Mouse (Mus musculus): Measurements from ENCODE around the gene Slc37a4. TPM values are rescaled to one million over a fixed set of nuclear protein-coding genes. Genes with fewer than 3 reads are reported as not detected.
"Not testable (repeated sequence)": the region's sequence is repeated elsewhere in the genome, so short reads cannot be mapped to it uniquely, and the experiment has no call there.

Slc37a4 gene
- polyA plus RNA-seq, 1 experiment from 2014 or later = 31.4 TPM

DNA sequence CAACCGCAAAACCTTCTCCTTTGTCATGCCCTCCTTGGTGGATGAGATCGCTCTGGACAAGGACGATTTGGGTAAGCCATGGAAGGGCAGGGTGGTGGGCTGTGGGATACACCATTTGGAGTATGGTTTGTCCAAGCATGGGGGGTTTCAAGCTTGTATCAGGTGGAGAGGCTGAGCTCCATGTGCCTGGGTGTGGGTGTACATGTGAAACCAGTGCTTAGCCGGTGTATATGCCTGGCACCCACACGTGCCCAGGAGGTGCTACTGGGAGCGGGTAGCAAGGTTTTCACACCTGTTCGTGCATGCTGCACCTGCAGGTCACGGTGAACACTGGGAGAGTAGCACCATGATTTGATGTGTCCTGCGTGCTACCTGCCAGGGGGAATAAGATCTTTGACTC, 1.9 kb downstream of the Slc37a4 start:
- H3K4me2 ChIP-seq = peak overlapping the region; percentile 86
- H3K4me1 ChIP-seq = peaks cover 48% of the 10 kb centered on the region
- H3K9ac ChIP-seq = peak overlapping the region; percentile 94

DNA sequence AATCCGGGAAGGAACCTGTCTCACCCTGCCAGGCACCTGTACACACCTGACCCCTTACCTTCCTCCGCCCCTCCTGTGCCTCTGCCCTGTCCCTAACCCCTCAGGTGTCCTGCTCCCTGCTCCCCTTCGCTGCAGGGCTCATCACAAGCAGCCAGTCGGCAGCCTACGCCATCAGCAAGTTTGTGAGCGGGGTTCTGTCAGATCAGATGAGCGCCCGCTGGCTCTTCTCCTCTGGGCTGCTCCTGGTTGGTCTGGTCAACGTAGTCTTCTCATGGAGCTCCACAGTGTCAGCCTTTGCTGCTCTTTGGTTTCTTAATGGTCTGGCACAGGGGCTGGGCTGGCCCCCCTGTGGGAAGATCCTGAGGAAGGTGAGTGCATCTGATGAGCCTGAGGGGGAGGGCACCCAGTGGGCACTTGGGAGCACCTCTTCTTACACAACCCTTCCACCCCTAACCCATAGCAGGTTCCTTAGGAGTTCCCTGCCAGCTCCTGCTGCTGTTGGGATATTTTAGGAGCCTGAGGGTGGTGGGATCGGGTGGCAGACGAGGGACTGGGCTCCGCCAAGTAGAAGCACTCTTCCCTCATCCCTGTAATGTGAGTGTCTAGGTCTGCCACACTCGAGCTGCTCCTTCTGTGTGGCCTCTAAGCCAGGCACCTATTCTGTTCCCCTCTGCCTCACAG, 2.6 kb downstream of the Slc37a4 start:
- ATAC-seq (ENCODE audit: extremely low read depth, insufficient number of reproducible peaks, low FRiP score, low TSS enrichment) = no peak
- H3K9me3 ChIP-seq = no peaks in the 10 kb centered on the region
- WGBS = 77% methylated on average over 13 of the region's 13 CpGs
- peak overlapping the region; percentile 24; the same call in 1 of the 2 replicates for H3K9ac ChIP-seq
- no peak overlapping the region for H3K4me3 ChIP-seq
- no peak overlapping the region for H3K27ac ChIP-seq (replicated peaks)
- no peak overlapping the region for H3K4me2 ChIP-seq
- H3K4me1 ChIP-seq = peaks cover 48% of the 10 kb centered on the region
- no peaks in the 10 kb centered on the region for H3K27me3 ChIP-seq (replicated peaks)
- peaks cover 58% of the 10 kb centered on the region for H3K36me3 ChIP-seq

More for the DNA sequence above, 1.9 kb downstream of the Slc37a4 start:
- H3K27me3 ChIP-seq (replicated peaks) = no peaks in the 10 kb centered on the region
- WGBS = 78% methylated on average over 9 of the region's 9 CpGs
- H3K36me3 ChIP-seq = peaks cover 51% of the 10 kb centered on the region
- peak overlapping the region; percentile 91; the same call in 1 of the 2 replicates for H3K27ac ChIP-seq (replicated peaks)
- no peaks in the 10 kb centered on the region for H3K9me3 ChIP-seq
- peak overlapping the region; percentile 80 for H3K4me3 ChIP-seq
- no peak for ATAC-seq (ENCODE audit: extremely low read depth, insufficient number of reproducible peaks, low FRiP score, low TSS enrichment)

DNA sequence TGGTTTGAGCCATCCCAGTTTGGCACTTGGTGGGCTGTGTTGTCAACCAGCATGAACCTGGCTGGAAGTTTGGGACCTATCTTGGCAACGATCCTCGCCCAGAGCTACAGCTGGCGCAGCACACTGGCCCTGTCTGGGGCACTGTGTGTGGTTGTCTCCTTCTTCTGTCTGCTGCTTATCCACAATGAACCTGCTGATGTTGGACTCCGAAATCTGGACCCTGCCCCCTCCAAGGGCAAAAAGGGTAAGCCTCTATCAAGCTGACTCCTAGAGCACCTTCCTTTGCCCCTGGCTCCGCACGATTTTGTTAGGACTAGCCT, 3.1 kb downstream of the Slc37a4 start:
- Histone ChIP-seq H3K27ac (replicated peaks) (no peak overlapping the region), H3K4me1 (peaks cover 48% of the 10 kb centered on the region), H3K9ac (no peak overlapping the region), H3K9me3 (no peaks in the 10 kb centered on the region), H3K27me3 (replicated peaks) (no peaks in the 10 kb centered on the region), H3K4me3 (no peak overlapping the region), H3K4me2 (no peak overlapping the region), H3K36me3 (peaks cover 63% of the 10 kb centered on the region)
- ATAC-seq (ENCODE audit: extremely low read depth, insufficient number of reproducible peaks, low FRiP score, low TSS enrichment) = no peak
- 89% methylated on average over 6 of the region's 6 CpGs for WGBS

DNA sequence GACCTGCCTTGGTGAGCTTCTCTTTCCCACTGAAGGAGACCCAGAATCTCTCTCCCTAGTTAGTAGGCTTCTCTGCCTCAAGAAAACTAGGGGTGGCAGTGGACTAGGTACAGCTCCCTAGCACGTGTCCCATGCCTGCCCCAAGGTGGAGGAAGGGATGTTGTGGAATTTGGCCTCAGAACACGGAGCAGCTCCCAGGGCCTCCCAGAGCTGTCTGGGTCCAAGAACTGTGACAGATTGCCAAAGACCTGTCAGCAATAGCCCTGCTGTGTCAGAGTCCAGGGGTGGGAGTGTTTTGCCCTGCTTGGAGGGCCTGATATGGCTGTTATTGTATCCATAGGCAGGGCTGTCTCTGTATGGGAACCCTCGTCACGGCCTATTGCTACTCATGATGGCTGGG, 4.4 kb downstream of the Slc37a4 start:
- Histone ChIP-seq H3K9me3 (no peaks in the 10 kb centered on the region), H3K27ac (replicated peaks) (peak overlapping the region; percentile 45), H3K9ac (peak overlapping the region; percentile 58; the same call in 1 of the 2 replicates), H3K4me1 (peaks cover 54% of the 10 kb centered on the region), H3K27me3 (replicated peaks) (no peaks in the 10 kb centered on the region), H3K36me3 (peaks cover 74% of the 10 kb centered on the region), H3K4me3 (no peak overlapping the region), H3K4me2 (no peak overlapping the region)
- 52% methylated on average over 4 of the region's 4 CpGs for WGBS
- ATAC-seq (ENCODE audit: extremely low read depth, insufficient number of reproducible peaks, low FRiP score, low TSS enrichment) = no peak

DNA sequence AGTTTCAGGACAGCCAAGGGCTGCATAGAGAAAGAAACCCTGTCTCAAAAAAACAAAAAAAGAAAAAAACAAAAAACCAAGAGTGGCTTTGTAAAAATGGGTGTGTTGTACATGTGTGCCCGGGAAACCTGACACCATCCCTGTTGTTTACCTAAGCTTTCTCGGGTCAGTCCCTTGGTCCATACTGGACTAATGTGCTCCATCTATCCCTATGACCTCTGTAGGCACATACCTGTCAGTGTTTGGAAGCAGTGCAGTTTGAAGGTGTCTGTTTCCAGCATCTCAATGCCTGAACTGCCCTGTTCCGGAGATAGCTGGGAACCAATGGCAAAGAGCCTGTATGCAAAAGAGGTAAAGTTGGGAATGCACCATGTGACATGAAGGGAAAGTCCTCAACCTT, 8.4 kb downstream of the Slc37a4 start:
- no peak overlapping the region for H3K9ac ChIP-seq
- H3K27me3 ChIP-seq (replicated peaks) = no peaks in the 10 kb centered on the region
- no peak overlapping the region for H3K27ac ChIP-seq (replicated peaks)
- peaks cover 49% of the 10 kb centered on the region for H3K4me1 ChIP-seq
- H3K9me3 ChIP-seq = no peaks in the 10 kb centered on the region
- no peak overlapping the region for H3K4me3 ChIP-seq
- 85% methylated on average over 3 of the region's 3 CpGs for WGBS
- H3K36me3 ChIP-seq = peaks cover 73% of the 10 kb centered on the region
- H3K4me2 ChIP-seq = no peak overlapping the region
- ATAC-seq (ENCODE audit: extremely low read depth, insufficient number of reproducible peaks, low FRiP score, low TSS enrichment) = no peak

DNA sequence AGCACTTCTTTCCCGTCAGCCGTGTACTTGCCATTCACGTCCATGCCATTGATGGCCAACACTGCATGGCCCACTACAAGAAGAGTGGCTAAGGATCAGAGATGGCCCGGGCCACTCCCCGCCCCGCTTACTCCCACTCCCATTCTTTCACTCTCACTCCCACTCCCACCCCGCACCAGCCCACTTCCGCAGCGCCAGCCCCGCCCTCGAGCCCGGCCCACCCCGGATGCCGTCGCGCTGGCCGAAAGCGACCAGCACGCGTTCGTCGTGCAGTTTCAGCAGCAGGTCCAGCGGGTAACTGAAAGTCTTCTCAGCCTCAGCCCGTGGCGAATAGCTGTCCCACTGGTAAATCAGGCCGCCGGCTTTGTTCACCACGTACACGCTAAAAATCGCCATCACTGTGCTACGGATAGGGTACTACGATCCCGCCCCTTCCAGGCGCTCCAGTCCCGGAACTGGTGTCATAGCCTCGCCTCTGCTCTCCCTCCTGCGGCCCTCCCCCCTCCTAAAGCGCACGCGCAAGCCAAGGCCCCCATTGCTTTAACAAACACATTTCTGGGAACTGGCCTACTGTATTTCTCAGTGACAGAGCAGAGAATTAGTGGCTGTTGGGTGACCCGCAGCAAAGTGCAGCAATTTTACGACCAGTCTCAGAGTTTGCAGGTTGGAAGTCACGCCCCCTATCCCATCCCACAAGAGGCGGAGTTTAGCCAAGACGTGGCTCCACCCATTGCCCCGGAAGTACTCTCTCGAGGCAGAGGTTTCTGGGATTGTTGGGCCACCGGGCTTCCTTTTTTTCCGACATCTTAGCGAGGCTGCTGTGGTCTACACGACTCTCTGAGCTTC, 10.5 kb downstream of the Slc37a4 start, which contains the start of the genes Rps25 and Trappc4:
Gene Rps25, plus strand, starts transcription at position 234 of the 846 bp plus-strand sequence.
Gene Trappc4, minus strand, starts transcription at position 695 of the 846 bp plus-strand sequence.
- H3K27me3 ChIP-seq (replicated peaks) = no peaks in the 10 kb centered on the region
- H3K4me3 ChIP-seq = peak within 1 kb of the TSS; percentile 94
- peak; percentile 93 for ATAC-seq (ENCODE audit: extremely low read depth, insufficient number of reproducible peaks, low FRiP score, low TSS enrichment)
- H3K9me3 ChIP-seq = no peaks in the 10 kb centered on the region
- under 1% methylated on average over 51 of the region's 51 CpGs for WGBS
- peak within 1 kb of the TSS; percentile 90 for H3K27ac ChIP-seq (replicated peaks)
- H3K4me1 ChIP-seq = peaks cover 30% of the 10 kb centered on the region
- peak within 1 kb of the TSS; percentile 95 for H3K9ac ChIP-seq
- peak within 1 kb of the TSS; percentile 88 for H3K4me2 ChIP-seq
- H3K36me3 ChIP-seq = peaks cover 73% of the 10 kb centered on the region

DNA sequence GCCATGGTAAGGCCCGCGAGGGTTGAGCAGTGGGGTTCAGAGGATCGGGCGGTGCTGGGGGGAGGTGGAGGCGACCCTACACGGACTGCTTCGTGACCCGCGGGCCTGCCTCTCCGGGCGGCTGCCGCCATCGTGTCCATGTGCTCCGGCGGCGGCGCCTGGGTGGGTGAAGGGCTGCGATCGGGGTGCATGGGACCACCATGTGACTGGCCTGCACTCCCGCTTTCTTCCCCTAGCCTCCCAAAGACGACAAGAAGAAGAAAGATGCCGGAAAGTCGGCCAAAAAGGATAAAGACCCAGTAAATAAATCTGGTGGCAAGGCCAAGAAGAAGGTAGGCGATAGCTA, 11.1 kb downstream of the Slc37a4 start:
- Histone ChIP-seq H3K27ac (replicated peaks) (peak overlapping the region; percentile 90), H3K9me3 (no peaks in the 10 kb centered on the region), H3K9ac (peak overlapping the region; percentile 95), H3K4me1 (peaks cover 30% of the 10 kb centered on the region), H3K4me2 (peak overlapping the region; percentile 88), H3K4me3 (peak overlapping the region; percentile 94), H3K27me3 (replicated peaks) (no peaks in the 10 kb centered on the region), H3K36me3 (peaks cover 73% of the 10 kb centered on the region)
- no peak for ATAC-seq (ENCODE audit: extremely low read depth, insufficient number of reproducible peaks, low FRiP score, low TSS enrichment)
- under 1% methylated on average over 24 of the region's 24 CpGs for WGBS

DNA sequence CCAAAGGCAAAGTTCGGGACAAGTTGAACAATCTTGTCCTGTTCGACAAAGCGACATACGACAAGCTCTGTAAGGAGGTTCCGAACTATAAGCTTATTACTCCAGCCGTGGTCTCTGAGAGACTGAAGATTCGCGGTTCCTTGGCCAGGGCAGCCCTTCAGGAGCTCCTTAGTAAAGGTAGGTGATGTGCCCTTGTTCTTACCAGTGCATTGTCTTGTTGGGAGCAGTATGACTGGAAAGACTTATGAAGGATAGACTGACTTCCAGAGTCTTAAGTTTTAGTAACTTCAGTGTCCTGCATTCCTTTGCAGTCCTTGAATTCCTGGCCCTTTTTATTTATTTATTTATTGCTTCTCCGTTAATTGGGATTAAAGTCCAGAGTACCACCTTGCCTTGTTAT, 12.0 kb downstream of the Slc37a4 start:
- Histone ChIP-seq H3K4me2 (peak overlapping the region; percentile 88), H3K4me3 (peak overlapping the region; percentile 94), H3K9ac (peak overlapping the region; percentile 95), H3K4me1 (peaks cover 30% of the 10 kb centered on the region), H3K36me3 (peaks cover 73% of the 10 kb centered on the region)
- not testable (repeated sequence) for H3K27ac ChIP-seq (replicated peaks); H3K9me3 ChIP-seq; H3K27me3 ChIP-seq (replicated peaks); ATAC-seq (ENCODE audit: extremely low read depth, insufficient number of reproducible peaks, low FRiP score, low TSS enrichment)
- WGBS = 71% methylated on average over 9 of the region's 9 CpGs

DNA sequence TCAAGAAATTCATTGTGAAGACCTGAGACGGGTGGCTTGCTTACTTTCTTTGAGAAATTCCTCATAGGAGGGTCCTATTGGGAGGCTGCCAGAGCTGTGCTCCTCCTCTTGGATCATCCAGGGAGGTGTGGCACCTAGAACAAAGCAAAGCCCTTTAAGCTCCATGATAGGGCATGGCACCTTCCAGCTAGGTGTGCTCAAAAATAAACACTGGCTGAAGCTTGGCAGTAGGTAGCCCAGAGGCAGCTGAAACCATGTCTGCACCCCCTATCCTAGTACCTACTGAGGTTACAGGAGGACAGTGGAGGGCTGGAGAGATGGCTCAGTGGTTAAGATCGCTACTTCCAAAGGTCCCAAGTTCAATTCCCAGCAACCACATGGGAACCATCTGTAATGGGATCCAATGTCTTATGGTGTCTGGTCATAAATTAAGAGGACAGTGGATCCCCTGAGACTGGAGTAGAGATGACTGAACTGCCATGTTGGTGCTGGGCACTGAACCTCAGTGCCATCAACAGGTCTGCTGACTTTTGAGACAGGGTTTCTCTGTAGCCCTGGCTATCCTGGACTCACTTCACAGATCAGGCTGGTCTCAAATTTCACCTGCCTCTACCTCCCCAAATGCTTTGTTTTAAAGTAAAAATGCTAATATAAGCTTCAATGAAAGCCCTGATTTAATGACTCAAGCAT, 14.1 kb downstream of the Slc37a4 start:
- Histone ChIP-seq H3K9me3 (no peaks in the 10 kb centered on the region), H3K9ac (no peak overlapping the region), H3K4me3 (no peak overlapping the region), H3K27ac (replicated peaks) (no peak overlapping the region), H3K4me1 (peaks cover 24% of the 10 kb centered on the region), H3K36me3 (peaks cover 70% of the 10 kb centered on the region), H3K4me2 (no peak overlapping the region), H3K27me3 (replicated peaks) (no peaks in the 10 kb centered on the region)
- no peak for ATAC-seq (ENCODE audit: extremely low read depth, insufficient number of reproducible peaks, low FRiP score, low TSS enrichment)
- WGBS = 83% methylated on average over 2 of the region's 2 CpGs

DNA sequence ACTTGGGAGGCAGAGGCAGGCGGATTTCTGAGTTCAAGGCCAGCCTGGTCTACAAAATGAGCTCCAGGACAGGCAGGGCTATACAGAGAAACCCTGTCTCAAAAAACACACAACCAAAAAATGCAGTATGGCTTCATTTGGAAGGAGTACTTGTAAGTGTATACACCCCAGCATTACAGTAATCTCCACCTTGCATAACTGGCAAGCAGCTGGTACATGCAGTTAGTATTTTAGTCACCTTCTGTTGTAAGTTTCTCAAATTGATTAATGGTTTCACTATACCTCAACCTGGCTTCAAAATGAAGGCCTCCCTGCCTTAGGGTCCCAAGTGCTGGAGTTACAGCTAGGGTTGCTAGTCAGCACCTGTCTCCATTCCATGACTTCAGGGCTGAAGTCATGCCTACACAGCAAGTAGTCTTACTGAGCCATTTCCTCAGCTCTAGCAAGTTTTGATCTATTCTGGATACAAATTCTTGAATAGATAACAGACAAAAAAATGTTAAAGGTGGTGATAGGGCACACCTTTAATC, 15.0 kb downstream of the Slc37a4 start:
- WGBS = 77% methylated on average over 1 of the region's 1 CpGs
- Histone ChIP-seq H3K9me3 (no peaks in the 10 kb centered on the region), H3K4me1 (peaks cover 20% of the 10 kb centered on the region), H3K36me3 (peaks cover 76% of the 10 kb centered on the region), H3K9ac (no peak overlapping the region), H3K27me3 (replicated peaks) (no peaks in the 10 kb centered on the region), H3K4me3 (no peak overlapping the region), H3K27ac (replicated peaks) (no peak overlapping the region), H3K4me2 (no peak overlapping the region)
- no peak for ATAC-seq (ENCODE audit: extremely low read depth, insufficient number of reproducible peaks, low FRiP score, low TSS enrichment)

DNA sequence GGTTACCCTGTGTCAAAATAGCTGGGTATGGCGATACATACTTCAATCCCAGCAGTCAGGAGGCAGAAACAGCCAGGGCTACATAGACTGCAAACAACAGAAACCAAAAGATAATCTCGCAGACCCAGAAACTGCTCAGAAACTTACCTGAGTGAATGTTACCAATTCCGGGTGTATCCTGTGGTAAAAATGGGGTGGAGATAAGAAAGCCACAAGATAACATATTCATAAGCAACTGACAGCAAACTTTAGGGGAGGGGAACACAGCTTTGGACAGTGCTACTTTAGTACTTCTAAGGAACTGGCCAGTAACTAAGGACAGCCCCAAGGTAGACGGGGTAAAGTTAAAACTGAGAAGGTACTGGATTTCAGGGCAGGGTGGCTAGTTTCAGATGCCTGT, 15.7 kb downstream of the Slc37a4 start:
- no peak overlapping the region for H3K27ac ChIP-seq (replicated peaks)
- no peaks in the 10 kb centered on the region for H3K27me3 ChIP-seq (replicated peaks)
- no peak overlapping the region for H3K4me2 ChIP-seq
- H3K4me3 ChIP-seq = no peak overlapping the region
- H3K36me3 ChIP-seq = peaks cover 76% of the 10 kb centered on the region
- H3K9ac ChIP-seq = no peak overlapping the region
- H3K4me1 ChIP-seq = peaks cover 24% of the 10 kb centered on the region
- 71% methylated on average over 4 of the region's 4 CpGs for WGBS
- H3K9me3 ChIP-seq = no peaks in the 10 kb centered on the region
- ATAC-seq (ENCODE audit: extremely low read depth, insufficient number of reproducible peaks, low FRiP score, low TSS enrichment) = no peak
